Mouse (Mus musculus) left cerebral cortex, postnatal 10 days (tissue): ENCODE data around the gene Haus7. TPM values are rescaled to one million over a fixed set of nuclear protein-coding genes. Genes with fewer than 3 reads are reported as not detected.

ENCODE experiments used
- DNase-seq, 2 experiments: peaks; one replicate each; pipeline ENCODE4 v3.0.0; 2021 to 2022; ENCODE audit warnings: low spot score in 2 of 2, mixed read lengths in 1 of 2; ENCODE audit errors: extremely low spot score in 1 of 2
- intact Hi-C: fragments of 180-260 bp; cut with DNase I; formaldehyde crosslinking; loops from one replicate; pipeline ENCODE4 v1.15.1; 2025
- total RNA-seq, 2 experiments: library from RNA; stranded (reverse); gene quantifications; 2 replicates each; pipeline ENCODE4 v1.2.3; 2021

Gene Haus7
- 10 to 100 TPM; 13.7 to 15.0 TPM for total RNA-seq

DNA sequence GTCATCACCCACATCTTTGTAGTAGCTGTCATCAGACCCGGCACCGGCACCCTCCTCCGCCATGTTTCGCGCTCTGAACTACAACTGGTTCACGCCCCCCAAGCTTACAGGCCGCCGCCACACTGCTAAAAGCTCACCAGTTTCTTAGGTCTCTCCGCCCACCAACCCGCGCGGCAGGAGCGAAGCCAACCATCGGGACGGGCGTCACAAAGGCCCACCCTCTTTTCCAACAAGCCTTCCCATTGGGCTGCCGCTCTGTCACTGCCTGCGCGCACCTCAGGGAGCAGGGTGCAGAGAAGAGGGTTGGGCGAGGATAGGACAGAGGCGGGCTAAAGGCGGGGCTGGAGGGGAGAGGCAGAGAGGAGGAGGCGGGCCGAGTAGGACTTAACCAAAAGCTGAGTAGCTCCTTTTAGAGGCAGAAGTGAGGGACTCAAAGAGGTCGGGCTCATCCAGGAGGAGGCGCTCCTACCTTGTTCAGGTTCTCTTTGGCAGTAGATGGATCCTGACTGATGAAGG is at the start of gene Haus7:
Haus7 (minus strand) TSS at position 168 of the 516 bp plus-strand sequence.
- DNase-seq, result peak; percentile 89 to 95
- intact Hi-C loops, result loop anchor here (5.0 kb wide), 1 partner anchor 33 kb away; no protein-coding TSS in a partner anchor

DNA sequence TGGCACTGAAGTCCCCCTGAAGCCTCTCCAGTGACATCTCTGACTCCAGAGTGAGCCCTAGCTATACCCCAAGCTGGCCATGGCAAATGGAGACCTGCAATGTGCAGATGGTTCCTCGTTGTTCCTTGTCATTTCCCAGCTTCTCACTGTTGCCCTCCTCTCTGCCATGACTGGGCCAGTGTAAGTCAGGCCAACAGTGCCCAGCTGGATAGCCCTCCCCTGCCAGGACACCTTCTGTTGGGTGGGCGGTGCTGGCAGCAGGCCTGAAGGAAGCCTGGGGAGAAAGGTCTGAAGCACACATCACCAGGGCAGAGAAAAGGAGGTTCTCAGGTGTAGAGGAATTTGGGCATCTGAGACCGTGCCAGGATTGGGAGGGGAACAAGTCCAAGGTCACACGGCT is 47.7 kb upstream of the Haus7 start:
- DNase-seq, result no peak

DNA sequence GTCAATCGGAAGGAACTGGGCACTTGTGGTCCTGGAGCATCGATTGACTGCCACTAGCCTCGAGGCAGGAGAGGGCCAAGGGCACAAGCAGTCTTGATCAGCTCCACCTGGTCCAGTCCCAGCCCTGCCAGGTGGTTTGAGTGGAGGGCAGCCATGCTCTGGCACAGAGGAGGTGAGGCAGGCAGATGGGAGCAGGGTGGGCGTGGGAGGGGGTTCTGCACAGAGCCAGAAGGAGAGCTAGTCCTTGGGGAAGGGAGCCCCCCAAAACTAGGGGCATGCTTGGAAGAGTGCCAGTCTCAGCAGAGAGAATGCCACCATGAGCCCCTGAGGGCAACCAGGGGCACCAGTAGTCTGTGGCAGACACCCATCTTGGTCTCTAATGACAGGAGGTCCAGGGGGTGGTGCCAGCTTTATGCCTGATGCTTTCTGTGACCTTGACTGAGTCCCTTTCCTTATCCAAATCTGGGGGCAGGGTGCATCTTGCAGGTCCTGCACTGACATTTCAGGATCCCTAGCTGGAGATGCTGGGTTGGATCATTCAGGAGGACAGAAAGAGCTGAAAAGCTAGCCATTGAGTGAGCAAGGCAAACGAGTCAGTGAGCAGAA is 46.4 kb upstream of the Haus7 start:
- intact Hi-C loops, result no loop called here

More for the DNA sequence above, 47.7 kb upstream of the Haus7 start:
- intact Hi-C loops, result no loop called here

DNA sequence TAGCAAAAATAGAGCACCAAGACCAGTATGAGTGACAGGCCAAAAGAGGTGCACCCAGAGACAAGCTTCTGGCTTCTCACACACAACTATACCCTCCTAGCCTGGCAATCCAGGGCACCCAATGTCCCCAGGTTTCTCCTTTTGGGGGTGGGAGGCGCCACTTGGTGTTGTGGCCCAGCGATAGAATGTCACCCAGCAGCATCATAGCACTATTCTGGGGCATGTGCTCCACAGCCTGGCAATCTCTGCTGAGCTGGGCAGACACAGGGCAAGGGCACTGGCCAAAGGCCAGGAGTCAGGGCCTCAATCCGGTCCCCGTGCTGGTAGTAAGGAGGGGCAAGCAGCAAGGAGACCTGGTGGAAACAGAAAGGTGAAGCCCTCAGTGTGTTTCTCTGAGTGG is 37.9 kb upstream of the Haus7 start:
- intact Hi-C loops, result no loop called here

More for the DNA sequence above, 46.4 kb upstream of the Haus7 start:
- no peak for DNase-seq

DNA sequence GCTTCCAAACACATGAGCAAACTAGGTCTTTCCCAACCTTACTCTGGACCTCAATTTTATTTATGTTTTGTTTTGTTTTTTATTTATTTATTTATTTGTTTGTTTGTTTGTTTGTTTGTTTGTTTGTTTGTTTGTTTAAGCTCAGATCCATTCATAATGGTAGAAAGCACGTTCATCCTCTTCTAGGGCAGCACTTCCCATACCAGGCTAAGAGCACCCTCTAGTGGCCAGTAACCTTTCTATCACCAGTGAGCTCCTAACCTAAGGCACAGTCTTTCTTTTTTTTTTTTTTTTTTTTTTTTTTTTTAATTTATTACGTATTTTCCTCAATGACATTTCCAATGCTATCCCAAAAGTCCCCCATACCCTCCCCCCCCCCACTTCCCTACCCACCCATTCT is 34.7 kb upstream of the Haus7 start:
- intact Hi-C loops, result loop anchor here (5.0 kb wide), 1 partner anchor 36 kb away; the partner anchor contains the start of gene Haus7
- DNase-seq, result peak; percentile 47 to 63

More for the DNA sequence above, 37.9 kb upstream of the Haus7 start:
- DNase-seq, result no peak

DNA sequence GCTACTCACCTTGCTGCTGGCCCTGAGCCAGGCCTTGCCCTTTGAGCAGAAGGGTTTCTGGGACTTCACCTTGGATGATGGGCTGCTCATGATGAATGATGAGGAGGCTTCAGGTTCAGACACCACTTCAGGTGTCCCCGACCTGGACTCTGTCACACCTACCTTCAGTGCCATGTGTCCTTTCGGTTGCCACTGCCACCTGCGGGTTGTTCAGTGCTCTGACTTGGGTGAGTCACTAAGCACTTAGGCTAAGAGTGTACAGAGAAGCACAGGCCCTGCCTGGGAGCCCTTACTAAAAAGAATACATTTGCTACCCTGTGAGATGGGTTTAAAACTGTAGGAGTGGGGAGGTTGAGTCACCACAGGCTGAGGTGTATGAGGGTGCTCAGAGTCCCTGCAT is 32.0 kb upstream of the Haus7 start:
- intact Hi-C loops, result loop anchor here (5.0 kb wide), 1 partner anchor 34 kb away; the partner anchor contains the start of gene Haus7

DNA sequence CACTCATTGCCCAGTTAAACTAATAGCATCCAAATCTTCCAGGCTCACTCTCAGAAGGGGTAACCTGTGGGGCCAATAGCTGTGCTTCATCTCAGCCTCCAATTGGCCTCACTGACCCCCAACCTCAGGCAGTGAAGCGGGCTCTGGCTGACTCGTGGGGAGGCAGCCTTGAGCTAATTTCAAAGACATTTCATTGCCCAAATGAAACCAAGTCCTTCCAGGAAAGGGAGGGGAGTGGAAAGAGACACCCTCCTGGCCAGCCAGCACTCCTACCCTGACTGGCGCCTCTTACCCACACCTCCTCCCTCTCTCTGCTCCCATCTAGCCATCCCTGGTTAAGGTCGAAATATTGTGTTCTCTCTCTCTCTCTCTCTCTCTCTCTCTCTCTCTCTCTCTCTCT is 31.3 kb upstream of the Haus7 start:
- intact Hi-C loops, result loop anchor here (5.0 kb wide), 1 partner anchor 33 kb away; the partner anchor contains the start of gene Haus7
- no peak for DNase-seq

More for the DNA sequence above, 32.0 kb upstream of the Haus7 start:
- no peak for DNase-seq

DNA sequence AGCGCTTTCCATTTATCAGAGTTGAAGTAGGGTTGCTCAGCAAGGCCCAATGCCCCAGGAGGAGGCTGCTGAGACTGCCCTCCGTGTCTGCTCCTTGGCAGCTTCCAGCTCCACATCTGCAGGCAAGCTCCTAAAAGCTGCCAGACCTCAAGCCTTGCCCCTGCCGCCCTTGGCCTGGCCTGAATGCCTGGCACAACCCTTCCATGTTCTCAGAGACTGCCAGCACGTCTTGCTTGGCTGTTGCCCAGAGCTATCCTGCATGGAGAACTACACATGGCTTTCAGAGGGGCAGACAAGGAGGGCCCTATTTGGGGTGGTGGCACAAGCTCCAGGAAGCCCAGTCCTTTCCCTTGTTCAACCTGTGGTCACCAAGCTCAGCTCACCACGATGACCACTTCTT is 28.1 kb upstream of the Haus7 start:
- DNase-seq, result no peak
- intact Hi-C loops, result loop anchor here (10.0 kb wide), 1 partner anchor 422 kb away; the partner anchor contains the start of gene Pnma3

DNA sequence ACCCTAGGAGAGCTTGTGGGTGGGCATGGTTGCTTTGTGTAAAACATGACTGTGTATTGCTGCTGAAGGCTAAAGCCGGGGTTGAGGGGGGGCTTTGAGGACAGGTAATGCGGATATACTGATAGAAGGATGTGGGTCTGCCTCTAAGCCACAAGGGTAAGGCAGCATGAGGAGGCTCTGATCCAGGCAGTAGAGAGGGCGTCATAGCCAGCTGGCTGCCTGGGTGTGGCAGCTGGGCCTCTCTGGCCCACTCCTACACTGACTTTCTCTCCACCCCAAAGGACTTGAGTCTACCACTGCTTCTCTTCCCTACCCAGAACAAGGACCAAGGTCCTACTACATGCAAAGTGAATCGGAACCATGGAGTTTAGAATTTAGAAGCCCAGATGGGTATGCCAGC is 26.0 kb upstream of the Haus7 start:
- no peak for DNase-seq
- intact Hi-C loops, result loop anchor here (10.0 kb wide), 1 partner anchor 420 kb away; the partner anchor contains the start of gene Pnma3

DNA sequence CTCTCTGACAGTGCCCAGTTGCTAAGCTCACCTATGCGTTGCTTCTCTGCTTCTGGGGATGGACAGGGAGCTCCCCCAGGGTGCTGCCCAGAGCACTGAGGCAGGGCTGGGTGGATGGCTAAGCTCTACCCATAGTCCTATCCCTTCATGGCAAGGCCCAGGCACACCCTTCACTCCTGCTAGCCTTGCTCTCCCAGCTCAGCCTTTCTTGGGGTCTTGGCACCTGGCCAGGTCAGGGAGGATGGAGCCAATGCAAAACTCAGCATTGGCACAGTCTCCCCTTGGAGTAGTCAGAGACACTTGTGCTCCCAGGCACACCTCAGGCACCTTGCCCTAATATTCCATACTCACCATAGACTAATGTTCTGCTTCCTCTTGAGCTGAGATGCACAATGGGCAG is 25.2 kb upstream of the Haus7 start:
- no peak for DNase-seq
- intact Hi-C loops, result loop anchor here (10.0 kb wide), 1 partner anchor 419 kb away; the partner anchor contains the start of gene Pnma3

DNA sequence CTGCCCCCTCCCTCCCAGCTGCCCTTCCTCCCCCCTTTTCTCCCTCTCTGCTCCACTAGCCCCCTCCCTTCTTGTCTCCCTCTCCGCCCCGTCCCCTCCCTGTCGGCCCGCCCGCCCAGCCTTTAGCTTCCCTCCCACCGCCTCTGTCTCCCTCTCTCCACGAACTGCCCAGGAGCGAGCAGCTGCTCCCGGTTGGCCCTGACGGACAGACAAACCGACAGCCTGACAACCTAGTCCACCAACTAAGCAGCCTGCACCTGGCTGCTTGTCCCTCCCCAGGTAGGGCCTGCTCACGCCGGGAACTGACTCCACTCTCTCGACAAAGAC is 24.6 kb upstream of the Haus7 start, which contains the start of gene Bgn:
Bgn (plus strand) TSS at position 119 of the 327 bp plus-strand sequence.
- DNase-seq, result peak in 1 of 2 experiments; percentile 32
- intact Hi-C loops, result loop anchor here (10.0 kb wide), 1 partner anchor 419 kb away; the partner anchor contains the start of gene Pnma3

DNA sequence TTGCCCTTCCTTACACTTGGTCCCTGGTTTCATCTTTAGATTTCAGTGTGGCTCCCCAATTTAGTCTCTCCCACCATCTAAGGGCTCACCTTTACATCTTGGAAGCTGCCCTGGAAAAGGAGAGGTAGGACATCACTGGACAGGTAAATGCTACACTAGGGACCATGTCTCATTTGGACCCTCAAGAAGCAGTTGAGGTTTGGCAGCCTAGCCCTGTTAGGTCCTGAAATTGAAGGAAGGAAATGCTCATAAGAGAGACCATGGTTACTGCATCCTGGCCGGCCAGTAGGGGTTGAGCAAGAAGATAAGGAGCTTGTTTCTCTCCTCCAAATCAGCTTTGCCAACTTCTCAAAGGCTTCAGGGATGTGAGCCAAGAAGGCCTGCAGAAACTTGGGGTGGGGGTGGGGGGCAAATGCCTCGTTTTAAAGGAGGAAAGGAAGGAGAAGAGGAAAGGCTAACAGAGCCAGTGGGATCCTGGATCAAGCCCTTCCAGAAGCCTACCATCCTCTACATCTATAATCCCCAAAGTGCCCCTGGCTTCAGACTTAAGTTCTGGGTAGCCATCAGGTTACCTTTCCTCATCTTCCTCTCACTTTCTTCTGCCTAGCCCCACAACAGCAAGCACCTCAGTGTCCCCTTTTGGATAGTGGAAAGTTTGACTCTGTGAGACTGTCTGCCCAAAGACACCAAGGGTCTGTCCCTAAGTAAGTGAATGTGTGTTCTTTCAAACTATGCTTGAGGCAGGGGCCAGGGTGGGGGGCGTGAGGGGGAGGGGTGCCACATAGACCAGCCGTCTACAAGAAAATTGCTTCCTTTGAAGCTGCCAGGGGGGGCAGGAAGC is 24.0 kb upstream of the Haus7 start:
- DNase-seq, result no peak

DNA sequence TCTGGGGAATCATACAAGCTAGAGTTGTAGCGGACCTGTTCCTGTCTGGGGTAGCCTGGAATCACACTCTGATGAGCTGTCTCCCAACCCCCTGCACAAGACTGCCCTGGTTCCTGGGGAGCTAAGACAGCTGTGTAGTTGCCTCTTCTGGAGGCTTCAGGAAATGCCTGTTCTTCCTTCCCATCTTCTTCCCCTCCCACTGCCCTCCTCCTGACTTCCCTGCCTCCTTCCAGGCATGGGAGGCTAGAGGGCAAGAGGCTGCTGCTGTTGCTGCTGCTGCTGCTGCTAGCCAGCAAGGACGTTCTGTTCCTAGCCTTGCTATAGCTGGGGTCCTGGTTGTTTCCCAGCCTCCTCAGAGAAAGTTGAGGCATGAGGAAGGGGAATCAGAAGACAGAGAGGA is 21.5 kb upstream of the Haus7 start:
- DNase-seq, result no peak
- intact Hi-C loops, result loop anchor here (10.0 kb wide), 1 partner anchor 416 kb away; the partner anchor contains the start of gene Pnma3

More for the DNA sequence above, 24.0 kb upstream of the Haus7 start:
- intact Hi-C loops, result loop anchor here (10.0 kb wide), 1 partner anchor 418 kb away; the partner anchor contains the start of gene Pnma3

DNA sequence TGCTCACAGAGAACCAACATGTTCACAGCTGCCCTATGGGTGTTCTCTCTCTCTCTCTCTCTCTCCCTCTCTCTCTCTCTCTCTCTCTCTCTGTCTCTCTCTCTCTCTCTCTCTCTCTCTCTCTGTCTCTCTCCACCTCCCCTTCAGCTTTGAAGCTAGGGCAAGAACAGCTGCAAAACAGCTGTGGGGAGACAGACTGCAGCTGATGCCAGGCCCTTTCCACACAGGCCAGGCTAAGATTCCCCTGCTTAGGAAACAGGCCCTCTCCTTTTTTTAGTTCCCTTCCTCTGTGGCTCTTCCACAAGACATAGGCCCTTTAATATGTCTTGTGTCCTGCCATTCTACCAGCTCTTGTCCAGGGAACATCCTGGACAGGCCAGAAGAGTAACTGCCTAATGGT is 20.8 kb upstream of the Haus7 start:
- intact Hi-C loops, result loop anchor here (10.0 kb wide), 1 partner anchor 415 kb away; the partner anchor contains the start of gene Pnma3
- no peak for DNase-seq

DNA sequence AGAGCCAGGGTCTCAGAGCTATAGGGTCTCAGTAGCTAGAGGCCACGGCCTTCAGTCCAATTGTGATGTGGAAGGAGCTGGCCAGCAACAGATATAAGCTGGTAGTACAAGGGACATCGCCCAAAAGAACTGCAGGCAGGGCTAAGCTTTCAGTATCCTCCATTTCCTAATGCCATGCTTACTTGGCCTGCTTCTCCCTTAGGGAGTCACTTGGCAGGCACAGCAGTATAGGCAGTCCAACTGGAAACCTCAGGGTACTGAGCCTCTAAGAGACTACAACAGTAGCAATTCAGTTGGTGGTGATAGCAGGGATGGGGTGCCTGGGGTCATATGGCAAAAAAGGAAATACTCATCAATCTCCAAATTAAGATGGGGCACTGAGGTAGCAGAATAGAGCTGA is 18.7 kb upstream of the Haus7 start:
- intact Hi-C loops, result no loop called here
- no peak for DNase-seq

DNA sequence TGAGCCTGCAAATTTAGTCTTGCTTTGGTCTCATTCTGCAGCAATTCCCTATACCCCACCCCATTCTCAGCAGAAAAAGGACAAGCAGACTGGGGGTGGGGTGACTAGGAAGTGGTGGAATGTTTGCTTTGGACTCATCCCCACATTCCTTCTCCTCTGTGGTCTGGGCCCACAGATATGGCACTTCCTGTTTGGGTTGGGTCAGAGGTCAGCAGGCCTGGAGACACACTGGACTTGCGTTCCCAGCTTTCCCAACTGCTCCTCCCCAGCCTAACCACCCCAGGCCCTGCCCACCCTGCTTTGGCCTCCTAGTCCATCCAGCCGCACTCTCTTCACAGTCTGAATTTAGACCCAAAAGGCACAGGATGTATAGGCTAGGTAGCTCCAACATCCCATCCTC is 17.8 kb upstream of the Haus7 start:
- DNase-seq, result peak in 1 of 2 experiments; percentile 74
- intact Hi-C loops, result no loop called here

DNA sequence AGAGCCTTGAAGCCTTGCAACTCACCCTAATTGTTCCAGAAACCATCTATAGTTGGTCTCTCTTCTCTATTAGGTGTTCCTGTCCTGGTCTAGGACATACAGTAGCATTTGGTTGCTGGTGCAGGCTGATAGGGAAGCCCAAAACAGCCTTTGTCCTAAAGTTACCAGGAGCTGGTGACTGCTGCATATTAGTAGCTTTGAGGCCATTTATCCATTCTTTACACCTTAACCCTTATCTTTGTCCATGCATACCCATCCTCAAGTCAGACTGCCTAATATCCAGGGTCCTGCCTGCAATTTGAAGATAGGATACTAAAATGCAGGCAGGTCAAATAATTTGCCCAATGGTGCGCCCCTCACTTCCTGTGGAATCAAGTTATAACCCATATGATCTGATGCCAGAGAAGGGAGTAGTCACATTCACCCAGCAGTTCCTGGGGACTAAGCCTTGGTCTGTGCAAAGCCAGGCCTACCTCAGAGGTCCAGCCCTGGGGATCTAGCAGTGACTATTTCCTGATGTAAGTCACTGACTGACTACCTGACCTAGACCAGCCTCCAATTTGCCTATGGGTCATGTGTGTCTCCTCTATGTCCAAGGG is 16.9 kb upstream of the Haus7 start:
- intact Hi-C loops, result no loop called here
- no peak for DNase-seq

DNA sequence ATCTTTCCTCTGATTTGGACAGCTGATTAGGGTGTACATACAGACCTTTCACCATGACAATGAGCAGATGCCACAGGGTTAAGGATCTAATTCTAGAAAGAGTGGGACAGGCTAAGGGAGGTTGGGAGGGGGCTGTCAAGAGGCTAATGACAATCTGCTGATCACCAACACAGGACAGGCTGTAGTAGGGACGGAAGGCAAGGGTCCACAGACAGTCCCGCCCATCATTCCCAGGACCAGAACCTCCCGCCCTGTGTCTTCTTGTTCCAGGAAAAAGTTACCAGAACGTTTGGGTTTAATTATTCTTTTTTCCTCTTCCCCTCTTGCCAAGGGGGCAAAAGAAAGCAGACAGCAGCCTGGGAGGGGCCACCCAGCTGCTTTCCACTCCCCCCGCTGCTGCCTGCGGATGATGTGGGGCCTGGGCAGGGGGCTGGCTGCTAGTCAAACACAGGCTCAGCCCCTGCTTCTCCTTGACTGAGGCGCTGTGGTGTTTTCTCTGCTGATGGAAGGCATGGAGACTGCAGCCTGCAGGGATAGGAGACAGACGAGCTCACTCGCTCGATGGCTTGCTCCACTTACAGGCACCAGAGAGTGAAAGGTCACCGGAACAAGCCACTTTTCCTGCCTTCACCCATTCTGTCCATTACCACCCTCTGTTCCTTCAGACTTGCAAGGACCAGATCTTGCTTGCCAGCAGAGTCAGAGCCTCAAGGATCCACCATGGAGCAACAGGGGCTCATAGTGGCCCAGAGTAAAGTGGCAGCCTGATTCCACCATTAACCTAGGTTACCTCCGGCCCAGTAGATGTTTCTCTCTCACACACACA is 15.7 kb upstream of the Haus7 start:
- peak in 1 of 2 experiments; percentile 22 for DNase-seq
- intact Hi-C loops, result no loop called here
